Mouse (Mus musculus) embryonic facial prominence, embryonic 11.5 days (tissue): ENCODE data around the gene Plcb3. TPM values are rescaled to one million over a fixed set of nuclear protein-coding genes. Genes with fewer than 3 reads are reported as not detected.
A peak's percentile ranks its signal among the peaks of the same experiment; 100 is the strongest.

Experiments
- ATAC-seq: fragments of 200-750 bp; cut with Nextera tagmentation; replicated peaks from 2 replicates; pipeline ENCODE4 v1.8.0; 2017; ENCODE audit warnings: low read depth; ENCODE audit not compliant: insufficient number of reproducible peaks, low FRiP score, low TSS enrichment
- DNase-seq: peaks from one replicate; pipeline ENCODE4 v3.0.0-alpha.2; 2015; ENCODE audit warnings: low spot score
- H3K27ac ChIP-seq: fragments of 300-500 bp; sonication (generic); replicated peaks from 2 replicates; pipeline ENCODE4 v1.5.1; 2014; ENCODE audit warnings: mild to moderate bottlenecking, low read depth, low read length, control low read depth
- H3K27me3 ChIP-seq: fragments of 300-500 bp; sonication (generic); 2 replicates; pipeline ENCODE4 v1.6.1; 2014; ENCODE audit warnings: mild to moderate bottlenecking, low read length, moderate library complexity, mixed read lengths; ENCODE audit not compliant: control insufficient read depth, insufficient read depth
- H3K36me3 ChIP-seq: fragments of 300-500 bp; sonication (generic); replicated peaks from 2 replicates; pipeline ENCODE4 v1.6.1; 2014; ENCODE audit warnings: low read depth, mild to moderate bottlenecking, low read length, moderate library complexity, mixed read lengths; ENCODE audit not compliant: control insufficient read depth, insufficient read depth
- H3K4me1 ChIP-seq: fragments of 300-500 bp; sonication (generic); 2 replicates; pipeline ENCODE4 v1.6.1; 2014; ENCODE audit warnings: low read length, mixed read lengths; ENCODE audit not compliant: control insufficient read depth, insufficient read depth
- H3K4me2 ChIP-seq: fragments of 300-500 bp; sonication (generic); 2 replicates; pipeline ENCODE4 v1.6.1; 2014; ENCODE audit warnings: low read depth, mild to moderate bottlenecking, control low read depth, low read length, moderate library complexity
- H3K4me3 ChIP-seq: fragments of 300-500 bp; sonication (generic); 2 replicates; pipeline ENCODE4 v1.5.1; 2014; ENCODE audit warnings: low read depth, low read length, control low read depth
- H3K9ac ChIP-seq: fragments of 300-500 bp; sonication (generic); replicated peaks from 2 replicates; pipeline ENCODE4 v1.6.1; 2014; ENCODE audit warnings: mild to moderate bottlenecking, control low read depth, low read length
- H3K9me3 ChIP-seq: fragments of 300-500 bp; sonication (generic); replicated peaks from 2 replicates; pipeline ENCODE4 v1.6.1; 2016; ENCODE audit warnings: mild to moderate bottlenecking, low read length, inconsistent platforms, mixed read lengths; ENCODE audit not compliant: control insufficient read depth
- WGBS: fragments of 180-500 bp; shearing (Covaris S2); extraction: QIAGEN DNeasy Blood & Tissue Kit; methylation state at CpG from one replicate; pipeline ENCODE4 v1.1.7; 2014; 5-methylcytosine and 5-hydroxymethylcytosine counted together
- polyA plus RNA-seq: library from polyadenylated mRNA; unstranded; fragments of >200 nt; fragmentation: Nextera tagmentation; extraction: Ambion mirVana; gene quantifications from 2 replicates; pipeline ENCODE4 v1.2.1, GENCODE M21; 2014

The Plcb3 gene
- 22.6 and 26.8 TPM in 2 replicates for polyA plus RNA-seq

DNA sequence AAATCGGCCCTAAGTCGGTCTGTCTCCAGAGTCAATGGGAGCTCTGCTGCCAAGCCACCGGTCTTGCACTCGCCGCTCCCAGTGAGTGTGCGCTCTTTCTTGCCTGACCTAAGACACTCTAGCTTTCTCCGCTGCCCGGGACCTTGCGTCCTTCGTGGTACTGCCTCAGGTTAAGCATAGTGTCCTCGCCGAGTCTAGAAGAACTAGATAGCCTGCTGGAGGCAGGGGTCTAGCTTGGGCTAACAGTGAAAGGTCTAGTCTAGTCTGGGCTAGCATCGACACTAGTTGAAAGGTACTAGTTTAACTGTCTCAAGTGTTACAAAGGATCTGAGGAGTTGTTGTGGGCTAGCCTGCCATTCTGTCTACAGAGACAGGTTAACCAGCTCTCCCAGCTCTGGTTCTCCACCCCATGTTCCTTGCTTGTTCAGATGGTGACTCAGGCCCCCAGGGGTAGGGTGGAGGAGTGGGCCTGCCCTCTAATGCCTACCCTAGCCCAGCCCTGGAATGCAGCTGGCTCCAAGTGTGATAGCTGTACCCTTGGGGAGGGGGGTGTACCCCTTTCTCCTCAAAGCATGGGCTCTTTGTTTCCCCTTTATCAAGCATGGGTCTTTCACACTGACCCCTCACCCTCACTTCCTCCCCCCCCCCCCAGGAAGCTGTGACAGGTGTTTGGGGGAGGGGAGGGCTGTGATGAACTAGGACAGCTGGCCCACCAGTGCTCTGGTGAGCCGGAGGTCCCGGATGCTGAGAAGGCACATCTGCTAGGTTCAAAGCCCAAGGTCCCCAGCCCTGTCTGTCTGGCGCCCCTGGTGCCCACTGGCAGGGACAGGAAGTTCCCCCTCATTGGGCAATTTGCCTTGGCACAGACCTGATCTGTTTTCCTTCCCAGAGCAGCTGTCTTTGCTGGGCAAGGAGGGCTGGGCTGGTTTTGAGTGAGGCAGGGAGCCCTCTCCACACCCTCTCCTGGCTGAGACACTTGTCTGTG, at the start of gene Plcb3:
Gene Plcb3, minus strand, starts transcription at position 934 of the 985 bp plus-strand sequence.
- Histone ChIP-seq H3K4me3 (peak within 1 kb of the TSS; percentile 65), H3K27me3 (no peaks in the 10 kb centered on the region), H3K4me1 (no peaks in the 10 kb centered on the region; the same call in none of the 2 replicates), H3K27ac (peak within 1 kb of the TSS; percentile 82), H3K36me3 (no peaks in the 10 kb centered on the region), H3K9me3 (no peaks in the 10 kb centered on the region), H3K4me2 (peak within 1 kb of the TSS; percentile 85), H3K9ac (peak within 1 kb of the TSS; percentile 77)
- WGBS = under 1% methylated on average over 16 of the region's 16 CpGs
- ATAC-seq (no peak), DNase-seq (peak; percentile 66)

DNA sequence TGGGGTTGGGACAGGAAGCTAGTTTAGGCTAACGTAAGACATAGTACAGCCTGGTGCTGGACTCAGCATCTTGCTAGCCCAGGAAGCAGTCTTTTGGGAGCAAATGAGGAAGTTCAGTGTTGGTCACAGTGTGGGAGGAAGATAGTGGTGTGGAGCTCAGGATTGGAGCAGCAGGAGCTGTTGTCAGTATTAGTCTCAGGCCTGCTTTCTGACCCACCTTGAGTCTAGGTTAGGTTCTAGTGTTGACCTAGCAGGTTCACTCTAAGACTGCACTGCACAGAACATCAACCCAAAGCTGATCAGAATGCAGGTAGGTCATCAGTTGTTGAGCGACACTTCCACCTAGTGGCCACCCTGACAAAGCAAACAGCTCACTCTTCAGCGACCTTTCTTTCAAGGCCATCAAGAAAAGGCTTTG, 44.0 kb upstream of the Plcb3 start:
- no peaks in the 10 kb centered on the region for H3K27me3 ChIP-seq
- no peak overlapping the region for H3K9ac ChIP-seq
- no peak overlapping the region for H3K27ac ChIP-seq
- 58% methylated on average over 3 of the region's 3 CpGs for WGBS
- DNase-seq (peak; percentile 49), ATAC-seq (no peak)
- no peak overlapping the region for H3K4me3 ChIP-seq
- no peaks in the 10 kb centered on the region for H3K4me1 ChIP-seq
- H3K4me2 ChIP-seq = no peak overlapping the region
- H3K36me3 ChIP-seq = peaks cover 27% of the 10 kb centered on the region
- no peaks in the 10 kb centered on the region for H3K9me3 ChIP-seq

DNA sequence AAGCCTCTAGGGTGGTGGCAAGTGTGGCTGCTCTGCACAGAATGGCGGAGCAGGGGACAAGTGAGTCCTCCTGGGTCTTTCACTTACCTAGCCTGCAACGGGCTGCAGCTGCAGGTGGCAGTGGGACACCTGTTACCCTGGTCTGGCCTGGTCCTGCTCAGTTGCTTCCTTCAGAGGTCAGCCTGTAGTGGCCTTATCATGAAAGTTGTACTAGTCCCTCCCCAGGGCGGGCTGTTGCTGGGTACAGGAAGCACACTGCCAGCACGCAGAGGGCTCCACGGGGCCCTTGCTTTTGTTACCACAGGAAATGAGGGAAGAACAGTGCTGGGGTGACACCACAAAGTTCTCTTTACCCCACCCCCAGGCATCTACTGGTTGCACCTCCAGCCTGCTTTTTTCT, 42.9 kb upstream of the Plcb3 start, which contains the start of gene Fermt3:
Gene Fermt3, minus strand, starts transcription at position 279 of the 400 bp plus-strand sequence.
- H3K36me3 ChIP-seq = peaks cover 25% of the 10 kb centered on the region
- ATAC-seq = peak; percentile 60; the same call in 1 of the 2 replicates

DNA sequence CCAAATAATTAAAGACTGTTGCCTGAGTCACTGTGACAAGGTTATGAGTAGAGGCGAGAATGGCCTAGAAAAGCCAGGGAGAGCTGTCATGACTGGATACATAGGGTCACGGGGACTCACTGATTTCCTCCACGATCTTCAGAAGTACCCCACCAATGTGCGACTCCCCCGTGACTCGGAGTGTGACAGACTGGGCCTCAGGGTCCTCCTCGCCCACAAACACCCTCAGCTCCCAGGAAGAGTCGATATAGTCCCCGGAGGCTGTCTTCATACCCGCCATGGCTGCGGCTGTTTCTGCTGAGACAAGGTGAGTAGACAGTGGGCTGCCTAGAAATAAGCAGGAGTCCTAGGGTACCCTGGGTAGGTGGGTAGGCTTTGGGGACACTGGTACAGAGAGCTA, 42.3 kb upstream of the Plcb3 start:
- 91% methylated on average over 11 of the region's 11 CpGs for WGBS
- H3K4me2 ChIP-seq = no peak overlapping the region

More for the DNA sequence above, 42.9 kb upstream of the Plcb3 start, which contains the start of gene Fermt3:
- H3K9me3 ChIP-seq = no peaks in the 10 kb centered on the region
- no peak within 1 kb of the TSS for H3K27ac ChIP-seq
- no peak for DNase-seq
- no peaks in the 10 kb centered on the region for H3K4me1 ChIP-seq
- no peaks in the 10 kb centered on the region for H3K27me3 ChIP-seq
- H3K4me3 ChIP-seq = no peak within 1 kb of the TSS
- WGBS = 83% methylated on average over 5 of the region's 5 CpGs
- no peak within 1 kb of the TSS for H3K9ac ChIP-seq
- H3K4me2 ChIP-seq = no peak within 1 kb of the TSS

DNA sequence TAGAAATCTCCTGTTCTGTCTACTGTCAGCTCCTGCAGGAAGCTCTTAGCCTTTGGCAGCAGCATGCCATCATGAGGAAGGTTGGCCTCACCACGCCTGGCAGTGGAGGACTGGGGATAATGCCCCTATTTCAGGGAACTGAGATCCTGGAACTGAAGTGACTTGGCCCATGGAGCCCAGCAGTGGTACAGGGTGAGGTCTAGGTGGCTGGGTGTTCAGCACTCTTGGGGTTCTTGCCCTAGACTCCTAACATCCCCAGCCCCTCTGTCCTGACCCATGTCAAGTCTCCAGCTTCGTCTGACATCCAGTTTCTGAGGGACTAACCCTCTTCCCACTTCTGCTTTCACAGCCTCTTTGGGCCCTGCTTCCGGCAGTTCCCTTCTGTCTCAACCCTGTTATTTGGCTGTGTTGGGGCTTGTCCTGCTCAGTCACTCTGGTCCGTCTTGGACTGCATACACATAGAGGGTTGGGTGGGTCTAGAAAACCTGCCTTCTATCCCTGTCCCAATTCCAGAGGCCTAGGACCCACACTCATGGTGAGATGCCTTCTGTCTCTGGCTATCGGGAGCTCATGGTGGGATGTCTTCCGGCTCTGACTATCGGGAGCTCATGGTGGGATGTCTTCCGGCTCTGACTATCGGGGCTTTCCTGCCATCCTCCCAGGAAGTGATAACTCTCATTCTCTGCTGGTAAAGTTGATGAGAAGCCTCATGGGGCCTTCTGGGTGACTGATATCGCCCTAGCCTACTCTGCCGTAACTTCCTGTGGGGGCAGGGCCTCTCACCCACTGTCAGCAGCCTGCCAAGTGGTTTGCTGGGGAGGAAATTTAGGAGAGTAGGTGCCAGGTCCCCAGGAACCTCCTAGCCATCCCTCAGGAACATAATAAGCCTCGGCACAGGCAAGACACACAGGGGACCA, 41.5 kb upstream of the Plcb3 start:
- Histone ChIP-seq H3K9ac (no peak overlapping the region), H3K4me1 (no peaks in the 10 kb centered on the region), H3K36me3 (peaks cover 25% of the 10 kb centered on the region), H3K9me3 (no peaks in the 10 kb centered on the region), H3K4me2 (no peak overlapping the region), H3K4me3 (no peak overlapping the region), H3K27ac (no peak overlapping the region), H3K27me3 (no peaks in the 10 kb centered on the region)
- ATAC-seq (no peak), DNase-seq (no peak)
- 81% methylated on average over 12 of the region's 12 CpGs for WGBS

More for the DNA sequence above, 42.3 kb upstream of the Plcb3 start:
- H3K9me3 ChIP-seq = no peaks in the 10 kb centered on the region
- H3K4me1 ChIP-seq = no peaks in the 10 kb centered on the region
- ATAC-seq (no peak), DNase-seq (no peak)
- peaks cover 25% of the 10 kb centered on the region for H3K36me3 ChIP-seq
- H3K27ac ChIP-seq = no peak overlapping the region
- H3K27me3 ChIP-seq = no peaks in the 10 kb centered on the region
- no peak overlapping the region for H3K4me3 ChIP-seq
- no peak overlapping the region for H3K9ac ChIP-seq

DNA sequence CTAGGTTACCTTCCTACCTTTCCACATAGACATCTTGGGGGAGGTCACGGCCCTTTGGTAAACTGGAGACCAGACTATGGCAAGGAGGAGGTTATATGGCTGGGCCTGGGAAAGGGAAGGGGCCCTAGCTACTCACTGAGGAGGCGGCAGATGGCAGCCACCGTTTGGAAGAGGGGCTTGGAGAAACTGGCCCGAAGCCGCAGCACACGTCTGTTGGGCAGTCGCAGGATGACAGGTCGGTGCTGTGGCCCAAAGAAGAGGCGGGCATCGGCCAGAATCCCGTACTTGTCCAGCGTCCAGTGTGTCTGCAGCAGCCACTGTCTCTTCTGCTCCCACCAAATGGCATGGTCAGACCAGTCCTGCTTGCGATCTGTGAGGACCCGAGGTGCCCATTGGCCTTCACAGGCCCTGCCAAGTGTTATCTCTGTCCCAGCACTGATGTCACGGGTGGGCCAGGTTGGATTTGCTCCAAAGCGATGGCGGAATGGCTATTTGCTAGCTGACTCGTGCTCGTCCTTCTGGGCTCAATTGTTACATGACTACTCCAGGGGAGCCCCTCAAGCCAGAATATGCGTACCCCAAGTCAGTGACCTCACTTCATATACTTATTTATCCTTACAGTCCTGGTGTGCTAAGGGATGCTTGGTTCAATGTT, 38.3 kb upstream of the Plcb3 start:
- DNase-seq = no peak

DNA sequence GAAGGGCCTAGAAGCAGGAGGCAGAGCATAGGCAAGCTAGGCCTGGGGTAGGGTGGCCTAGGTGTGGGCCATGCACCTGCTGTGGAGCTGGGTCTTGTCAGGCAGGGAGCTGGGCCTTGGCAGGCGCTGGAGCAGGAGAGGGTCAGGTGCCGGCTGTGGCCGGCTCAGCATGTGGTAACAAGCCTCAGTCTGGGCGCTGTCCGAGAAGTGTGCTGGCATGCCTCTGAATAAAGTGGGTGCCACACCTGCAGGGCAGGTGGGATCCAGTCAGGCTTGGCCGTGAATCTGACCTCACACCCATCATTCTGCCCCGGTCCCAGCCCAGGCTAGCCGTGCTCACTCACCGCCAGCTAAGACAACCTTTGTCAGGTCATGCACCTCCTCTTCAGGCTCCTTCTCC, 37.7 kb upstream of the Plcb3 start:
- Histone ChIP-seq H3K9ac (no peak overlapping the region), H3K9me3 (no peaks in the 10 kb centered on the region), H3K4me1 (no peaks in the 10 kb centered on the region), H3K27ac (no peak overlapping the region), H3K36me3 (peaks cover 3% of the 10 kb centered on the region), H3K4me2 (no peak overlapping the region), H3K4me3 (no peak overlapping the region), H3K27me3 (no peaks in the 10 kb centered on the region)
- ATAC-seq (no peak), DNase-seq (no peak)
- WGBS = 90% methylated on average over 9 of the region's 9 CpGs

More for the DNA sequence above, 38.3 kb upstream of the Plcb3 start:
- Histone ChIP-seq H3K9me3 (no peaks in the 10 kb centered on the region), H3K27ac (no peak overlapping the region), H3K4me2 (no peak overlapping the region), H3K27me3 (no peaks in the 10 kb centered on the region), H3K36me3 (peaks cover 5% of the 10 kb centered on the region), H3K4me1 (no peaks in the 10 kb centered on the region), H3K4me3 (no peak overlapping the region), H3K9ac (no peak overlapping the region)
- WGBS = 88% methylated on average over 20 of the region's 20 CpGs
- ATAC-seq = no peak
